Mouse (Mus musculus) kidney, adult 2 months (tissue): ENCODE measurements around the gene Slc19a3. TPM values are rescaled to one million over a fixed set of nuclear protein-coding genes. Genes with fewer than 3 reads are reported as not detected.
"Not testable (repeated sequence)": the region's sequence is repeated elsewhere in the genome, so short reads cannot be mapped to it uniquely, and the experiment has no call there.

ENCODE experiments used
- DNase-seq: peaks from one replicate; pipeline ENCODE4 v3.0.0; 2021
- H3K27ac ChIP-seq: fragments of 200-500 bp; 2 replicates; pipeline ENCODE4 v1.5.1; 2012; ENCODE audit warnings: low read depth, low read length, control low read depth, inconsistent platforms; ENCODE audit not compliant: insufficient read depth
- H3K27me3 ChIP-seq: fragments of 200-500 bp; replicated peaks from 2 replicates; pipeline ENCODE4 v1.6.1; 2012; ENCODE audit warnings: mild to moderate bottlenecking, moderate library complexity, low read length, inconsistent platforms; ENCODE audit not compliant: control insufficient read depth, insufficient read depth
- H3K36me3 ChIP-seq: fragments of 200-500 bp; 2 replicates; pipeline ENCODE4 v1.6.1; 2012; ENCODE audit warnings: mild to moderate bottlenecking, moderate library complexity, low read length, inconsistent platforms; ENCODE audit not compliant: control insufficient read depth, insufficient read depth
- H3K4me1 ChIP-seq: fragments of 200-500 bp; 2 replicates; pipeline ENCODE4 v1.6.1; 2011; ENCODE audit warnings: low read length; ENCODE audit not compliant: control insufficient read depth, insufficient read depth
- H3K4me3 ChIP-seq: fragments of 200-500 bp; 2 replicates; pipeline ENCODE4 v1.5.1; 2011; ENCODE audit warnings: mild to moderate bottlenecking, low read depth, low read length, control low read depth; ENCODE audit not compliant: insufficient read depth
- CTCF ChIP-seq: fragments of 200-500 bp; conservative IDR thresholded peaks from 2 replicates; pipeline ENCODE4 v1.5.1; 2011; ENCODE audit warnings: low read depth, mild to moderate bottlenecking, control low read depth, low read length, moderate library complexity, mixed read lengths; ENCODE audit not compliant: insufficient read depth, insufficient read length
- POLR2A ChIP-seq: fragments of 200-500 bp; IDR thresholded peaks from one replicate; pipeline ENCODE4 v1.6.1; 2011; ENCODE audit warnings: low read depth, low read length, control low read depth
- WGBS: fragments of 180-500 bp; shearing (Covaris S2); methylation state at CpG from one replicate; pipeline ENCODE4 v1.1.7; 2018; 5-methylcytosine and 5-hydroxymethylcytosine counted together
- polyA plus RNA-seq: library from polyadenylated mRNA; depleted of rRNA; stranded (reverse); fragments of >200 nt; gene quantifications from 2 replicates; pipeline ENCODE4 v1.2.3, GENCODE M21; 2012

Gene Slc19a3
- polyA plus RNA-seq, 1 experiment = 18.2 TPM

DNA sequence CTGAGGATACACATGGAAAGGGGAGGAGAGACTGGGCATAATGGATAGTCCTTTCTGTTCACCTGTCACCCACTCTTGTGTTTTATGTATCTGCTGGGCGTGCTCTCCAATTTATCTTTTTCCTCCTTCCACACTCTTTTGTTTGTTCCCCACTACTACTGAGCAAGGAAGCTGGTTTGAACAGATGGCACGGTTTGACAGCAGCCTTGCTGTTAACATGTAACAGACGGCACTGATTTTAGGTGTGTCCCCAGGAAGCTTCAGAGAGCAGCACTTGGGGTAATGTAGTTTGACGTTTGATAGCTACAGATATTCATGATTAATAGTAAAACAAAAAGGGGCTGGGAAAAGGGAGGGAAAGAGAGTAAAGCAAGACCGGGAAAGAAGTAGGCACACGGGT, 30.8 kb downstream of the Slc19a3 start:
- Histone ChIP-seq H3K27ac (no peak overlapping the region), H3K36me3 (no peaks in the 10 kb centered on the region), H3K4me1 (peaks cover 2% of the 10 kb centered on the region; the same call in 1 of the 2 replicates), H3K27me3 (no peaks in the 10 kb centered on the region), H3K4me3 (no peak overlapping the region)
- TF ChIP-seq POLR2A = no peak
- TF ChIP-seq CTCF = no peak
- no peak for DNase-seq
- WGBS = 75% methylated on average over 6 of the region's 6 CpGs

DNA sequence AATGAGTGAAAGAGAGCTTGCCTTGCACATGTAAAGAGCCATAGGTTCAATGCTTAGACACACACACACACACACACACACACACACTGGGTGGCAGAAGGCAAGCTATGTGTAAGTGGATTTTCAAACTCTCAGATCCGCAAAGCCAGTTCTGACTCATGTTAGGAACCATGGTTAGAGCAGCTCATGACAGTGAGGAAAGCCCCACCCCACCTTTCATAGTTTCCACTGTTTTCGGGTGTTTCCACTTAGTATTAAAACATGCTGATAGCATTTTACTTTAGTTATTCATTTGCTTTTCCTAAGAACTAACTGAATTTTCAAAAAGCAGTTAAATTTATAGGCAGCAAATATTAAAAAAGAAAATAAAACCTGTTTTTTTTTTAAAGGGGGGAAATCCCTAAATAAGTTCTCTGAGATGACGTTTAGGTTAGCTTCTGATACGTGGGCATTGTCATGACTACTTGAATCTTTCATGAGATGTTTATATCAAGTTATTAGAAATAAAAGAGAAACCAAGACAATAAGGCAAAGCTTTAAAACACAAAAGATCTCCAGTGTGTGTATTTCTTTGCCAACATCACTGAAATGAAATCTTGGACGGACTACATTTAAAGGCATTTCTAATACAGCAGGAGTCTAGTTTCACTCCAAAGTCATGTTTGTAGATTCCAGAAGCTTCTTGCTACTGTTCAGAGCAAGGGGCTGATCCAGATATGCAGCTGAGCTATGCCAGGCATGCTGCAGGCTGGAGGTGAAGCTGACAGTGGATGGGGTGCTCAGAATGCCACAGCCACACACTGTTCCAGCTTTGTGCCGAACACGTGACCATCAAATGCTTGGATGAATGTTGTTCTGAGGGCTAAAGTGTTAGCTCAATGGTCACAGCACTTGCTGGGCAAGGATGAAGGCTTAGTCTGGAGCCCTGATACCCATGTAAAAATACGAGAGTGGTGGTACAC, 31.7 kb downstream of the Slc19a3 start:
- 79% methylated on average over 8 of the region's 8 CpGs for WGBS
- DNase-seq = no peak
- no peaks in the 10 kb centered on the region for H3K27me3 ChIP-seq
- no peak overlapping the region for H3K4me3 ChIP-seq
- peaks cover 2% of the 10 kb centered on the region; the same call in 1 of the 2 replicates for H3K4me1 ChIP-seq
- TF ChIP-seq POLR2A (no peak), CTCF (no peak)
- no peaks in the 10 kb centered on the region for H3K36me3 ChIP-seq
- H3K27ac ChIP-seq = no peak overlapping the region

DNA sequence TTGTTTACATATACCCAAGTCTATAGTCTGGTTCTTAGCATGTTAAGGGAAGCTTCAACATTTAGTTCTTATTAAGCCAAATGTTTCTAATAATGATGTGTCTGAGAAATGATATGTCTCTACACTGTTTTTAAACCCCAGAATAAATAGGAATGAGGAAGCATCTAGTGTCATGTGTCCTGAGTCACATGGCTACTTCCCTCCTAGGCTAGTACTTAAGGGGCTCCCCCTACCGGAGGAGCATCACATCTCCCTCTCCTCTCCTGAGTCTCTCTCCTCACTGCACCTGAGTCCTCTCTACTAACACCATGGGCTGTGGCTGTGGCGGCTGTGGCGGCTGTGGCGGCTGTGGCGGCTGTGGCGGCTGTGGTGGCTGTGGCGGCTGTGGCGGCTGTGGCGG, 37.9 kb downstream of the Slc19a3 start, which contains the start of gene Gm47959:
Gene Gm47959 (plus strand): TSS at position 243 of the 400 bp plus-strand sequence.
- 95% methylated on average over 9 of the region's 9 CpGs for WGBS
- not testable (repeated sequence) for DNase-seq, H3K27me3 ChIP-seq, H3K4me3 ChIP-seq, H3K4me1 ChIP-seq, H3K36me3 ChIP-seq, H3K27ac ChIP-seq

DNA sequence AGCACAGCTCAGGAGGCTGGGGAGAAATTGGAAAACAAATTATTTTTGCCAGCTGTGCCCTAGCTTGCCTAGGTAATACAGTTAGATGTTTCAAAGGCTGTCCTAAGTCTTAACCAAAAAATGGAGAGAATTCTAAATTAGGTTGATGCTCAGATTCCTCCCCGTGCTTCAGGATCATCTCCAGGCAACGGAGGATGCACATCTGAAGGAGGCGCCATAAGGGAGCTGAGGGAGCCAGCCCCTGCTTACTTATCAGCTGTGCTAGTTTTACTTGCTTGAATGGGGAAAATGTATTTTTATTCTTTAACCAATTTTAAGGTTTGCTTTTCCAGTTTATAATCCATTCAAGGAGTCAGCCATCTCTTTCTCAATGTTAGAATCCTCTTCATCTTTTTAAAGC, 44.3 kb downstream of the Slc19a3 start:
- H3K27ac ChIP-seq = no peak overlapping the region
- TF ChIP-seq CTCF (no peak), POLR2A (no peak)
- peaks cover 22% of the 10 kb centered on the region for H3K4me1 ChIP-seq
- no peak for DNase-seq
- no peaks in the 10 kb centered on the region for H3K27me3 ChIP-seq
- H3K4me3 ChIP-seq = no peak overlapping the region
- H3K36me3 ChIP-seq = no peaks in the 10 kb centered on the region
- 91% methylated on average over 3 of the region's 3 CpGs for WGBS

DNA sequence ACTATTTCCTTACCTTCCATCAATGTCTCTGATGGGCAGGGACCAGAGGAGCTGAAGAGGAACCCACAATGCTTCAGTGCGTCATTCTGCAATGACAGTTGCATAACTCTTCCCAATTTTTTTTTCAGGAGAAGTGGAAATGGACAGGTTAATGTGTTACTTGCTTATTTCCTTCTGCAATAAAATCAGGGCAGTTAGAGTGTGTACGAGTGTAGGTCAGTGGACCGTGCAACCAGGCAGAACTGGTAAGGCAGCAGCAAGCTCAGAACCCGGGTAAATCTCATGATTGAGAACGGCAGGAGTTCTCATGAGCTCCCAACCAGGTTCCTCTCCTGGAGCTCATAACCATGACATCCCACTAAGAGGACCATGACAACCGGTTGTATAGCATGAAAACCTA, 46.2 kb downstream of the Slc19a3 start:
- TF ChIP-seq CTCF (no peak), POLR2A (no peak)
- Histone ChIP-seq H3K4me3 (no peak overlapping the region), H3K36me3 (no peaks in the 10 kb centered on the region), H3K27me3 (no peaks in the 10 kb centered on the region), H3K27ac (peak overlapping the region; percentile 90), H3K4me1 (peaks cover 22% of the 10 kb centered on the region)
- peak; percentile 90 for DNase-seq
- 41% methylated on average over 6 of the region's 6 CpGs for WGBS

DNA sequence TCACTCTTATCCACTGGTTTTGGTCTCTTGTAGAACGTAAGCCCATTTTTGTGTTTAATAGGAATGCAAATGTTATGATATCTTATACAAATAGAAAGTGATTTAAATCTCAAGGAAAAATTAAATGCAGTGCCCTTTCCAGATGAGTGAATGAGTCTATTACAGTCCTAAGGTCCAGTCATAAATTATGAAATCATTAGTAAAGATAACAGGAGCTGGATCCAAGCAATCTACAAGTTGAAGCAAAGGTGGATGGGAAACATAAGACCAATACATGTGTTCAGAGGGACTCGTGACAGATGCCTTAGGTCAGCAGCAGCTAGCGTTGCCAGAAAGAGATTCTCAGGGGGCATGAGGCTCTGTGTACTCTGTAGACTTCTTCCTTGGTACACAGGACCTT, 46.7 kb downstream of the Slc19a3 start:
- no peaks in the 10 kb centered on the region for H3K27me3 ChIP-seq

DNA sequence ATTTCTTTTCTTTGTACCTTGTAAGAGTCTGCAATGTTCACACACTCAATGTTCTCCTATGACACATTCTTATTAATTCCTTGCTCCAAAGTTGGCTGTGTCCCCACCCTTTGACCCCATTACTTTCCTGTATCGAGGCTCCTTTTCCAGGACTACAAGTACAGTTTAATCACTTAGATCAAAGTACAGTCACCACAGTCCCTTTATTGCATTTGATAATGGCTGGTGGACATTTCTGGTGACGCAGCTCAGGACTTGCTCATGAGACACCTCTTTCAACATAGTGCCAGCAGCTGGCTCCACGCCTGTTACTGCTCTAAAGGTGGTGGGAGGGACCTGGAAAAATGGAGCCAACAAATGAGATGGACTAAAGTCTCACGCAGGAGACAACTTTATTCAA, 47.2 kb downstream of the Slc19a3 start:
- Histone ChIP-seq H3K27ac (peak overlapping the region; percentile 86), H3K4me1 (peaks cover 22% of the 10 kb centered on the region), H3K27me3 (no peaks in the 10 kb centered on the region), H3K36me3 (no peaks in the 10 kb centered on the region), H3K4me3 (no peak overlapping the region)
- TF ChIP-seq POLR2A (no peak), CTCF (no peak)
- DNase-seq = peak; percentile 76
- WGBS = 43% methylated on average over 4 of the region's 4 CpGs

More for the DNA sequence above, 46.7 kb downstream of the Slc19a3 start:
- DNase-seq = no peak
- H3K4me1 ChIP-seq = peaks cover 22% of the 10 kb centered on the region
- 63% methylated on average over 3 of the region's 3 CpGs for WGBS
- H3K4me3 ChIP-seq = no peak overlapping the region
- peak overlapping the region; percentile 90 for H3K27ac ChIP-seq
- no peaks in the 10 kb centered on the region for H3K36me3 ChIP-seq
- TF ChIP-seq CTCF = no peak
- no peak for TF ChIP-seq POLR2A
